Mouse (Mus musculus) CH12.LX (cell line): ENCODE data around the gene Leap2. TPM values are rescaled to one million over a fixed set of nuclear protein-coding genes. Genes with fewer than 3 reads are reported as not detected.

ENCODE experiments used
- DNase-seq: peaks from one replicate; pipeline ENCODE4 v3.0.0-alpha.2; 2013; ENCODE audit errors: extremely low read depth
- H3K27ac ChIP-seq: 2 replicates; pipeline ENCODE4 v1.5.1; 2012; ENCODE audit warnings: low read depth, mild to moderate bottlenecking, control low read depth, moderate library complexity; ENCODE audit not compliant: insufficient read depth
- H3K27me3 ChIP-seq: replicated peaks from 2 replicates; pipeline ENCODE3; 2012; ENCODE audit warnings: inconsistent platforms
- H3K36me3 ChIP-seq, 2 experiments: replicated peaks in 1 of 2; 2 replicates each; pipeline versions ENCODE3 to v1.6.1; 2012; ENCODE audit warnings: inconsistent platforms in 1 of 2, low read length in 1 of 2, mild to moderate bottlenecking in 1 of 2, mixed read lengths in 1 of 2, moderate library complexity in 1 of 2; ENCODE audit not compliant: control insufficient read depth in 1 of 2, insufficient read depth in 1 of 2
- H3K4me1 ChIP-seq, 2 experiments: 2 replicates each; pipeline ENCODE4 v1.6.1; 2012; ENCODE audit warnings: inconsistent platforms in 1 of 2, moderate library complexity in 1 of 2; ENCODE audit not compliant: insufficient read depth in 2 of 2, control insufficient read depth in 1 of 2
- H3K4me2 ChIP-seq: 2 replicates; pipeline ENCODE4 v1.6.1; 2012; ENCODE audit warnings: low read depth, mild to moderate bottlenecking, control low read depth; ENCODE audit not compliant: poor library complexity, insufficient read depth, severe bottlenecking
- H3K4me3 ChIP-seq, 3 experiments: fragments of 150-350 bp in 1 of 3; sonication (generic) in 1 of 3; replicated peaks in 1 of 3; 2 replicates each; pipeline versions ENCODE3 to v1.5.1; 2011 to 2012; ENCODE audit warnings: low read depth in 2 of 3, low read length in 2 of 3, mild to moderate bottlenecking in 2 of 3, moderate library complexity in 2 of 3, control low read depth in 1 of 3, improper control_type of control experiment in 1 of 3, inconsistent platforms in 1 of 3, mixed read lengths in 1 of 3; ENCODE audit not compliant: poor library complexity in 1 of 3
- H3K79me2 ChIP-seq: replicated peaks from 2 replicates; pipeline ENCODE4 v1.6.1; 2012; ENCODE audit warnings: mild to moderate bottlenecking, moderate library complexity; ENCODE audit not compliant: control insufficient read depth, poor library complexity, insufficient read depth, severe bottlenecking; ENCODE audit errors: extremely low read depth
- H3K9ac ChIP-seq: 2 replicates; pipeline ENCODE4 v1.6.1; 2012; ENCODE audit warnings: low read depth, mild to moderate bottlenecking, control low read depth, moderate library complexity; ENCODE audit not compliant: insufficient read depth
- H3K9me3 ChIP-seq: replicated peaks from 2 replicates; pipeline ENCODE3; 2012; ENCODE audit warnings: low read length, inconsistent platforms, mixed read lengths
- CHD1 ChIP-seq: IDR thresholded peaks from 2 replicates; pipeline ENCODE4 v1.6.1; 2012; ENCODE audit warnings: low read depth, low read length, improper control_type of control experiment, inconsistent platforms
- CHD2 ChIP-seq: IDR thresholded peaks from 2 replicates; pipeline ENCODE4 v1.6.1; 2011; ENCODE audit warnings: low read length, improper control_type of control experiment
- CTCF ChIP-seq, 2 experiments: IDR thresholded peaks in 1 of 2; conservative IDR thresholded peaks in 1 of 2; 2 replicates each; pipeline ENCODE4 v1.5.1; 2011 to 2012; ENCODE audit warnings: low read depth in 2 of 2, low read length in 2 of 2, improper control_type of control experiment in 1 of 2, inconsistent platforms in 1 of 2, mild to moderate bottlenecking in 1 of 2, moderate library complexity in 1 of 2
- E2F4 ChIP-seq: IDR thresholded peaks from 2 replicates; pipeline ENCODE4 v1.6.1; 2011; ENCODE audit warnings: low read depth, low read length, improper control_type of control experiment; ENCODE audit not compliant: insufficient replicate concordance
- ELF1 ChIP-seq: IDR thresholded peaks from 2 replicates; pipeline ENCODE4 v1.6.1; 2014; ENCODE audit warnings: low read depth, mild to moderate bottlenecking, inconsistent platforms, low read length, improper control_type of control experiment
- EP300 ChIP-seq: IDR thresholded peaks from 2 replicates; pipeline ENCODE4 v1.6.1; 2011; ENCODE audit warnings: low read length, improper control_type of control experiment
- ETS1 ChIP-seq: conservative IDR thresholded peaks from 2 replicates; pipeline ENCODE4 v1.6.1; 2012; ENCODE audit warnings: low read depth, mild to moderate bottlenecking, inconsistent platforms, low read length, improper control_type of control experiment, moderate library complexity
- GABPA ChIP-seq: IDR thresholded peaks from 2 replicates; pipeline ENCODE4 v1.6.1; 2012; ENCODE audit warnings: low read depth, low read length, improper control_type of control experiment, inconsistent platforms; ENCODE audit not compliant: insufficient replicate concordance
- HCFC1 ChIP-seq: IDR thresholded peaks from 2 replicates; pipeline ENCODE4 v1.6.1; 2012; ENCODE audit warnings: low read depth, mild to moderate bottlenecking, inconsistent platforms, low read length, improper control_type of control experiment
- IRF4 ChIP-seq: IDR thresholded peaks from 2 replicates; pipeline ENCODE4 v1.6.1; 2014; ENCODE audit warnings: low read depth, mild to moderate bottlenecking, inconsistent platforms, low read length, improper control_type of control experiment
- JUN ChIP-seq: IDR thresholded peaks from 2 replicates; pipeline ENCODE4 v1.6.1; 2011; ENCODE audit warnings: low read depth, mild to moderate bottlenecking, low read length, improper control_type of control experiment, moderate library complexity; ENCODE audit not compliant: insufficient read depth
- JUND ChIP-seq: conservative IDR thresholded peaks from 2 replicates; pipeline ENCODE4 v1.6.1; 2011; ENCODE audit warnings: low read depth, low read length, improper control_type of control experiment
- KAT2A ChIP-seq: IDR thresholded peaks from 2 replicates; pipeline ENCODE4 v1.6.1; 2012; ENCODE audit warnings: low read length, improper control_type of control experiment, inconsistent platforms; ENCODE audit not compliant: insufficient replicate concordance
- MAFK ChIP-seq: IDR thresholded peaks from 2 replicates; pipeline ENCODE4 v1.6.1; 2011; ENCODE audit warnings: low read length, improper control_type of control experiment; ENCODE audit not compliant: insufficient replicate concordance
- MAX ChIP-seq: IDR thresholded peaks from 2 replicates; pipeline ENCODE4 v1.6.1; 2011; ENCODE audit warnings: low read length, improper control_type of control experiment
- MAZ ChIP-seq: IDR thresholded peaks from 2 replicates; pipeline ENCODE4 v1.6.1; 2012; ENCODE audit warnings: low read depth, mild to moderate bottlenecking, inconsistent platforms, low read length, improper control_type of control experiment, moderate library complexity
- MEF2A ChIP-seq: IDR thresholded peaks from 2 replicates; pipeline ENCODE4 v1.6.1; 2014; ENCODE audit warnings: low read depth, mild to moderate bottlenecking, inconsistent platforms, low read length, improper control_type of control experiment, borderline replicate concordance
- MXI1 ChIP-seq: IDR thresholded peaks from 2 replicates; pipeline ENCODE4 v1.6.1; 2011; ENCODE audit warnings: mild to moderate bottlenecking, low read depth, low read length, improper control_type of control experiment
- MYC ChIP-seq: IDR thresholded peaks from 2 replicates; pipeline ENCODE4 v1.6.1; 2011; ENCODE audit warnings: low read depth, mild to moderate bottlenecking, improper control_type of control experiment, low read length
- NELFE ChIP-seq: IDR thresholded peaks from 2 replicates; pipeline ENCODE4 v1.6.1; 2011; ENCODE audit warnings: low read depth, low read length, improper control_type of control experiment
- PAX5 ChIP-seq: IDR thresholded peaks from 2 replicates; pipeline ENCODE4 v1.6.1; 2012; ENCODE audit warnings: low read length, inconsistent platforms, mixed read lengths
- POLR2A ChIP-seq: IDR thresholded peaks from 2 replicates; pipeline ENCODE4 v1.6.1; 2011; ENCODE audit warnings: low read depth, mild to moderate bottlenecking, improper control_type of control experiment, low read length
- POLR2AphosphoS2 ChIP-seq: IDR thresholded peaks from 2 replicates; pipeline ENCODE4 v1.6.1; 2011; ENCODE audit warnings: low read depth, low read length, improper control_type of control experiment
- RAD21 ChIP-seq: IDR thresholded peaks from 2 replicates; pipeline ENCODE4 v1.6.1; 2011; ENCODE audit warnings: low read depth, mild to moderate bottlenecking, low read length, improper control_type of control experiment, moderate library complexity
- SIN3A ChIP-seq: IDR thresholded peaks from 2 replicates; pipeline ENCODE4 v1.6.1; 2012; ENCODE audit warnings: low read length, improper control_type of control experiment, inconsistent platforms
- SMC3 ChIP-seq: IDR thresholded peaks from 2 replicates; pipeline ENCODE4 v1.6.1; 2011; ENCODE audit warnings: low read depth, low read length, improper control_type of control experiment
- TBP ChIP-seq: conservative IDR thresholded peaks from 2 replicates; pipeline ENCODE4 v1.6.1; 2011; ENCODE audit warnings: low read depth, low read length, improper control_type of control experiment
- UBTF ChIP-seq: IDR thresholded peaks from 2 replicates; pipeline ENCODE4 v1.6.1; 2012; ENCODE audit warnings: low read depth, mild to moderate bottlenecking, inconsistent platforms, low read length, improper control_type of control experiment, moderate library complexity
- USF1 ChIP-seq: IDR thresholded peaks from 2 replicates; pipeline ENCODE4 v1.6.1; 2014; ENCODE audit warnings: low read depth, mild to moderate bottlenecking, inconsistent platforms, low read length, improper control_type of control experiment
- USF2 ChIP-seq: conservative IDR thresholded peaks from 2 replicates; pipeline ENCODE4 v1.6.1; 2011; ENCODE audit warnings: low read depth, low read length, improper control_type of control experiment
- ZC3H11A ChIP-seq: IDR thresholded peaks from 2 replicates; pipeline ENCODE4 v1.6.1; 2012; ENCODE audit warnings: low read depth, mild to moderate bottlenecking, inconsistent platforms, low read length, improper control_type of control experiment
- ZKSCAN1 ChIP-seq: IDR thresholded peaks from 2 replicates; pipeline ENCODE4 v1.6.1; 2012; ENCODE audit warnings: low read depth, inconsistent platforms, low read length, improper control_type of control experiment, borderline replicate concordance
- dilution Hi-C: fragments of 300-500 bp; cut with MboI; formaldehyde crosslinking; loops from 2 replicates; pipeline ENCODE4 v1.14.3; 2020; ENCODE audit warnings: low sequenced_read_pairs; ENCODE audit not compliant: extremely low pct_unique_long_range_greater_than_20kb, extremely low pct_ligation_motif_present
- in situ Hi-C: fragments of 300-500 bp; cut with MboI; formaldehyde crosslinking; loops from 3 replicates; pipeline ENCODE4 v1.14.3; 2019; ENCODE audit warnings: low sequenced_read_pairs, low pct_ligation_motif_present, low pct_unique_long_range_greater_than_20kb, mixed read lengths
- polyA plus RNA-seq: library from polyadenylated mRNA; unstranded; fragments of >175 nt; gene quantifications from 2 replicates; pipeline ENCODE4 v1.2.1, GENCODE M21; 2012; ENCODE audit warnings: low read depth; ENCODE audit not compliant: insufficient read length
- total RNA-seq, 2 experiments: library from RNA; depleted of rRNA; stranded (reverse); fragments of 300-350 nt in 1 of 2; fragments of >200 nt in 1 of 2; gene quantifications; 2 replicates each; pipeline ENCODE4 v1.2.3; 2012 to 2014

Gene Leap2
- total and polyA plus RNA-seq, 3 experiments: not detected

DNA sequence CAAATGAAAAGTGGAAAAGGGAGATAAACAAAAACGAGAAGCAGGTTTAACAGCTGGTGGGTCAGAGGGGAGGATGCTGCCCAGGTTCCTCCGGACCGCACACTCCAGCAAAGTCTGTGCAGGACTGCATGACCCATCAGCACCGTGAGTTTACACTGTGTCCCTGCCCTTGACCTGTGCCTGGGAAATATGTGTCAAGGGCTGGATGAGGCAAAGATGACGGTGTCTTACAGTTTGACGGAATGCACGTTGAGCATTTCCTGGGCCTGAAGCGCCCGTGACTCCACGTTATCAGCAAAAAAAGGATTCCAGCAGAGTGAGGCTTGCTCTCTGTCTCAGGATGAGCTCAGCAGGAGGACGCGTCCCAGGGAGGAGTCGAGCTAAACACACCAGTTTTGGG, 22.6 kb upstream of the Leap2 start:
- Histone ChIP-seq H3K4me1 (0 out of 4 replicates have a peak, but pooled peaks cover 0 to 2% of the 10 kb centered on the region in 2 experiments), H3K9me3 (no peaks in the 10 kb centered on the region), H3K27ac (no peak overlapping the region), H3K4me2 (no peak overlapping the region), H3K4me3 (no peak overlapping the region), H3K79me2 (no peaks in the 10 kb centered on the region), H3K36me3 (no peaks in the 10 kb centered on the region), H3K27me3 (no peaks in the 10 kb centered on the region), H3K9ac (no peak overlapping the region)
- no peak for DNase-seq
- TF ChIP-seq HCFC1 (no peak), CHD2 (no peak), SIN3A (no peak), JUND (no peak), JUN (no peak), MXI1 (no peak), NELFE (no peak), ETS1 (no peak)
- dilution Hi-C loops (no loop called here), in situ Hi-C loops (no loop called here)

DNA sequence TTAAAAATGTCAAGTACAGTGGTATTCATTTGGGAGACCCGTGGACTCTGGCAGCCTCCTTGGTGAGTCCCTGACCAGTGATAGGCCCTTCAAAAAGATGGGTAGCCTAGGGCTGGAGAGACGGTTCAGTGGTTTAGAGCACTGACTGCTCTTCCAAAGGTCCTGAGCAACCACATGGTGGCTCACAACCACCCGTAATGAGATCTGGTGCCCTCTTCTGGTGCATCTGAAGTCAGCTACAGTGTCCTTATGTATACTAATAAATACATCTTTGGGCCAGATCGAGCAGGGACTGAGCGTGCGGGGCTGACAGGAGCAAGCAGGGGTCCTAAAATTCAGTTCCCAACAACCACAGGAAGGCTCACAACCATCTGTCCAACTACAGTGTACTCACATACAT, 20.9 kb upstream of the Leap2 start:
- Histone ChIP-seq H3K4me1 (0 out of 4 replicates have a peak, but pooled peaks cover 0 to 2% of the 10 kb centered on the region in 2 experiments), H3K27me3 (no peaks in the 10 kb centered on the region), H3K4me3 (no peak overlapping the region), H3K27ac (no peak overlapping the region), H3K36me3 (no peaks in the 10 kb centered on the region), H3K79me2 (no peaks in the 10 kb centered on the region)
- DNase-seq: peak; percentile 38
- in situ Hi-C loops (no loop called here), dilution Hi-C loops (no loop called here)
- no peak for TF ChIP-seq JUN
- no peak for TF ChIP-seq CHD2
- no peak for TF ChIP-seq MAZ
- no peak for TF ChIP-seq ZC3H11A
- no peak for TF ChIP-seq USF2
- no peak for TF ChIP-seq PAX5
- no peak for TF ChIP-seq CHD1
- no peak for TF ChIP-seq UBTF
- TF ChIP-seq POLR2AphosphoS2: no peak
- no peak for TF ChIP-seq GABPA
- TF ChIP-seq MXI1: no peak
- TF ChIP-seq RAD21: peak; percentile 47
- TF ChIP-seq ETS1: no peak
- TF ChIP-seq TBP: no peak
- TF ChIP-seq EP300: no peak
- TF ChIP-seq MEF2A: no peak
- no peak for TF ChIP-seq KAT2A
- no peak for TF ChIP-seq ZKSCAN1
- TF ChIP-seq MAX: peak; percentile 70; the same call in 1 of the 2 replicates
- no peak for TF ChIP-seq IRF4
- TF ChIP-seq ELF1: no peak
- TF ChIP-seq MAFK: no peak
- peak in 1 of 2 experiments; percentile 94; a peak in 2 of 4 replicates for TF ChIP-seq CTCF (conservative IDR thresholded peaks at IDR 0.05 in 1 of 2, IDR thresholded peaks at IDR 0.05 in 1 of 2; ENCODE audit: low read depth in 2 of 2, low read length in 2 of 2)
- TF ChIP-seq JUND: no peak
- TF ChIP-seq E2F4: no peak
- peak; percentile 58 for TF ChIP-seq SMC3
- TF ChIP-seq MYC: peak; percentile 93
- TF ChIP-seq POLR2A: 0 out of 2 replicates have a peak, but pooled peaks have one; percentile 21
- no peak for TF ChIP-seq USF1
- TF ChIP-seq, all 38 proteins: peak for 6
- Histone ChIP-seq H3K9ac (no peak overlapping the region), H3K9me3 (no peaks in the 10 kb centered on the region), H3K4me2 (no peak overlapping the region; the same call in 1 of the 2 replicates)
